Mouse (Mus musculus) intestine, postnatal 0 days (tissue): ENCODE measurements around the gene Lelp1. TPM values are rescaled to one million over a fixed set of nuclear protein-coding genes. Genes with fewer than 3 reads are reported as not detected.

Source experiments
- ATAC-seq: fragments of 200-750 bp; cut with Nextera tagmentation; 2 replicates; pipeline ENCODE4 v1.8.0; 2017; ENCODE audit warnings: mild to moderate bottlenecking, moderate TSS enrichment, moderate library complexity
- H3K27ac ChIP-seq: fragments of 300-500 bp; sonication (generic); 2 replicates; pipeline ENCODE4 v1.5.1; 2014; ENCODE audit warnings: mild to moderate bottlenecking, low read depth, low read length, moderate library complexity
- H3K27me3 ChIP-seq: fragments of 300-500 bp; sonication (generic); replicated peaks from 2 replicates; pipeline ENCODE4 v1.6.1; 2014; ENCODE audit warnings: low read length, mixed read lengths; ENCODE audit not compliant: control insufficient read depth, insufficient read depth
- H3K36me3 ChIP-seq: fragments of 300-500 bp; sonication (generic); 2 replicates; pipeline ENCODE4 v1.6.1; 2014; ENCODE audit warnings: mild to moderate bottlenecking, moderate library complexity; ENCODE audit not compliant: control insufficient read depth, insufficient read depth
- H3K4me1 ChIP-seq: fragments of 300-500 bp; sonication (generic); replicated peaks from 2 replicates; pipeline ENCODE4 v1.6.1; 2014; ENCODE audit warnings: antibody characterized with exemption, low read length, mixed read lengths; ENCODE audit not compliant: control insufficient read depth, insufficient read depth
- H3K4me2 ChIP-seq: fragments of 300-500 bp; sonication (generic); replicated peaks from 2 replicates; pipeline ENCODE4 v1.6.1; 2014; ENCODE audit warnings: low read depth, mild to moderate bottlenecking, moderate library complexity
- H3K4me3 ChIP-seq: fragments of 300-500 bp; sonication (generic); 2 replicates; pipeline ENCODE4 v1.5.1; 2014; ENCODE audit warnings: low read depth, low read length
- H3K9ac ChIP-seq: fragments of 300-500 bp; sonication (generic); 2 replicates; pipeline ENCODE4 v1.6.1; 2014; ENCODE audit warnings: mild to moderate bottlenecking, low read depth, low read length
- H3K9me3 ChIP-seq: fragments of 300-500 bp; sonication (generic); 2 replicates; pipeline ENCODE4 v1.6.1; 2016; ENCODE audit warnings: mixed run types; ENCODE audit not compliant: control insufficient read depth
- CTCF ChIP-seq: sonication (generic); IDR thresholded peaks from 2 replicates; pipeline ENCODE4 v1.5.1; 2016; ENCODE audit warnings: low read depth, mild to moderate bottlenecking, control low read depth, antibody characterized with exemption, moderate library complexity
- WGBS: fragments of 180-500 bp; shearing (Covaris S2); extraction: QIAGEN DNeasy Blood & Tissue Kit; methylation state at CpG from one replicate; pipeline ENCODE4 v1.1.7; 2014; 5-methylcytosine and 5-hydroxymethylcytosine counted together
- polyA plus RNA-seq: library from polyadenylated mRNA; unstranded; fragments of >200 nt; fragmentation: Nextera tagmentation; extraction: Ambion mirVana; gene quantifications from 2 replicates; pipeline ENCODE4 v1.2.1, GENCODE M21; 2015

The Lelp1 gene
- polyA plus RNA-seq, 1 experiment from 2014 or later, result not detected

- Histone ChIP-seq H3K9ac (no peak overlapping the region), H3K9me3 (no peaks in the 10 kb centered on the region), H3K4me1 (no peaks in the 10 kb centered on the region), H3K27ac (no peak overlapping the region), H3K4me3 (no peak overlapping the region), H3K4me2 (no peak overlapping the region), H3K36me3 (no peaks in the 10 kb centered on the region), H3K27me3 (no peaks in the 10 kb centered on the region)
- ATAC-seq, result no peak
- peak; percentile 58 for TF ChIP-seq CTCF
- WGBS, result 13% methylated on average over 2 of the region's 2 CpGs
Measured at GRCm38 (mm10) chr3:92147420-92147819, 4.9 kb upstream of the Lelp1 start.

DNA sequence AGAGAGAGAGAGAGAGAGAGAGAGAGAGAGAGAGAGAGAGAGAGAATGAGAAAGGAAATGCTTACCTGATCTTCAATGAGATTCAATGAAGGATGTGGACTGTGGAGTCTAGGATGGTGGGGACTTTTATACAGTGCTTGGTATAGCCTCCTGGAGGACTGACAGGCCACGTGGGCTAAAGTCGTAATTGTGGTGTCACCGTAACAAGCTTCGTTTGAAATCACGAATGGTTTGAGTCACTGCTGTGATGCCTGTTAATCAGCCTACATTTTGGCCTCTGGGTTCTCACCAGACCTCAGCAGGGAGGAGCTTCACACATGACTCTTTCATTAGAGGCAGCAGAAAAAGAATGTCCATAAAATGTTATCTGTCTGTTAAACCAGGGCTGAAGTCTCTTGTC, 18.7 kb downstream of the Lelp1 start, which contains the start of gene Prr9:
Prr9 (minus strand) TSS at position 101 of the 400 bp plus-strand sequence.
- no peaks in the 10 kb centered on the region for H3K27me3 ChIP-seq
- no peak within 1 kb of the TSS for H3K27ac ChIP-seq
- no peak within 1 kb of the TSS for H3K9ac ChIP-seq
- no peaks in the 10 kb centered on the region for H3K36me3 ChIP-seq
- no peak for ATAC-seq
- H3K4me1 ChIP-seq, result no peaks in the 10 kb centered on the region
- no peaks in the 10 kb centered on the region for H3K9me3 ChIP-seq
- no peak for TF ChIP-seq CTCF
- no peak within 1 kb of the TSS for H3K4me2 ChIP-seq
- H3K4me3 ChIP-seq, result no peak within 1 kb of the TSS
- 77% methylated on average over 5 of the region's 5 CpGs for WGBS

GRCm38 (mm10) chr3:92120902-92121301, 21.6 kb downstream of the Lelp1 start:
- no peak for ATAC-seq
- Histone ChIP-seq H3K4me2 (no peak overlapping the region), H3K4me3 (no peak overlapping the region), H3K9ac (no peak overlapping the region), H3K27me3 (no peaks in the 10 kb centered on the region), H3K4me1 (no peaks in the 10 kb centered on the region), H3K9me3 (no peaks in the 10 kb centered on the region), H3K36me3 (no peaks in the 10 kb centered on the region), H3K27ac (no peak overlapping the region)
- TF ChIP-seq CTCF, result no peak
- 76% methylated on average over 3 of the region's 3 CpGs for WGBS

- no peak overlapping the region for H3K4me3 ChIP-seq
- H3K9ac ChIP-seq, result no peak overlapping the region
- no peaks in the 10 kb centered on the region for H3K36me3 ChIP-seq
- WGBS, result 31% methylated on average over 3 of the region's 3 CpGs
- ATAC-seq, result 0 out of 2 replicates have a peak, but pooled peaks have one; percentile 22
- no peak overlapping the region for H3K27ac ChIP-seq
- no peaks in the 10 kb centered on the region for H3K4me1 ChIP-seq
- H3K4me2 ChIP-seq, result no peak overlapping the region
- H3K27me3 ChIP-seq, result no peaks in the 10 kb centered on the region
- H3K9me3 ChIP-seq, result no peaks in the 10 kb centered on the region
- TF ChIP-seq CTCF, result peak; percentile 73
Measured at GRCm38 (mm10) chr3:92117930-92118329, 24.6 kb downstream of the Lelp1 start.

- no peak overlapping the region for H3K9ac ChIP-seq
- TF ChIP-seq CTCF, result no peak
- H3K36me3 ChIP-seq, result no peaks in the 10 kb centered on the region
- H3K4me2 ChIP-seq, result no peak overlapping the region
- no peak overlapping the region for H3K27ac ChIP-seq
- ATAC-seq, result no peak
- H3K4me3 ChIP-seq, result no peak overlapping the region
- no peaks in the 10 kb centered on the region for H3K9me3 ChIP-seq
- H3K27me3 ChIP-seq, result no peaks in the 10 kb centered on the region
- H3K4me1 ChIP-seq, result no peaks in the 10 kb centered on the region
Measured at GRCm38 (mm10) chr3:92111526-92111925, 31.0 kb downstream of the Lelp1 start.

- ATAC-seq, result no peak
- no peak overlapping the region for H3K9ac ChIP-seq
Measured at GRCm38 (mm10) chr3:92110790-92111189, 31.8 kb downstream of the Lelp1 start.

DNA sequence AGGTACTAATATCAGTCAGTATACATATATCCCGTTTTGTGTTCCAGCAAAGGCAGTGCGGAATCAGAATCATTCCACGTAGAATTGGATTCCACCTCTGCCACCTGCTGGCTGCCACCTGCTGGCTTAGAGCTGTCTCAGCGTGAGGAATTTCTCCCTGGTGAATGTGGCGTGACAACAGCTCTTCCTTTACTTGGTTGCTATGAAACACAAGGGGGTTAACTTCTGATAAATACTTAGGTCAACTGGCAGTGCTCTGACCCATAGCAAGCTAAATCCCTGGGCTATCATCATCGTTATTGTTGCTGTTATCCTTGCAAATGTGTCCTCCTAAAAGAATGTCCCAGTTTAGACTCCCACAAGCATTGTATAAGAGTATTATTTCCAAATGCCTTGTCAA, 36.0 kb downstream of the Lelp1 start:
- no peak overlapping the region for H3K4me3 ChIP-seq
- no peak for ATAC-seq
- H3K36me3 ChIP-seq, result no peaks in the 10 kb centered on the region
- TF ChIP-seq CTCF, result peak; percentile 78
- H3K27ac ChIP-seq, result no peak overlapping the region
- no peaks in the 10 kb centered on the region for H3K9me3 ChIP-seq
- H3K4me1 ChIP-seq, result no peaks in the 10 kb centered on the region
- H3K4me2 ChIP-seq, result no peak overlapping the region
- H3K9ac ChIP-seq, result no peak overlapping the region
- 8% methylated on average over 6 of the region's 6 CpGs for WGBS
- H3K27me3 ChIP-seq, result no peaks in the 10 kb centered on the region

More at GRCm38 (mm10) chr3:92110790-92111189, 31.8 kb downstream of the Lelp1 start:
- Histone ChIP-seq H3K4me3 (no peak overlapping the region), H3K4me1 (no peaks in the 10 kb centered on the region), H3K27ac (no peak overlapping the region), H3K4me2 (no peak overlapping the region), H3K27me3 (no peaks in the 10 kb centered on the region), H3K36me3 (no peaks in the 10 kb centered on the region), H3K9me3 (no peaks in the 10 kb centered on the region)
- TF ChIP-seq CTCF, result no peak

Other genes starting within 250 kb of the Lelp1 start
- gene Pglyrp3, start 128.2 kb downstream of the Lelp1 start, polyA plus RNA-seq, result not detected in 2 replicates
- 1.1 and 1.5 TPM in 2 replicates for gene Lor, start 59.6 kb downstream of the Lelp1 start, polyA plus RNA-seq
- not detected in 2 replicates for gene Prr9, start 18.8 kb downstream of the Lelp1 start, polyA plus RNA-seq
- gene Sprr2a1, start 73.1 kb upstream of the Lelp1 start, polyA plus RNA-seq, result 13.2 and 13.6 TPM in 2 replicates
- 810 and 957 TPM in 2 replicates for gene Sprr2a2, start 73.2 kb upstream of the Lelp1 start, polyA plus RNA-seq
- 38.8 and 45.1 TPM in 2 replicates for gene Sprr2a3, start 142.7 kb upstream of the Lelp1 start, polyA plus RNA-seq
- not detected in 2 replicates for gene Sprr2b, start 173.9 kb upstream of the Lelp1 start, polyA plus RNA-seq
- gene Sprr2d, start 196.4 kb upstream of the Lelp1 start, polyA plus RNA-seq, result not detected in 2 replicates
- not detected in 2 replicates for gene Sprr2e, start 209.4 kb upstream of the Lelp1 start, polyA plus RNA-seq
- gene Sprr2f, start 222.4 kb upstream of the Lelp1 start, polyA plus RNA-seq, result not detected in 2 replicates
- not detected in 2 replicates for gene Sprr2h, start 242.9 kb upstream of the Lelp1 start, polyA plus RNA-seq